Mouse (Mus musculus) heart, adult 18-20 months (tissue): ENCODE results near the gene Acbd5. TPM values are rescaled to one million over a fixed set of nuclear protein-coding genes. Genes with fewer than 3 reads are reported as not detected.
A peak's percentile ranks its signal among the peaks of the same experiment; 100 is the strongest.

ENCODE experiments used
- DNase-seq, 2 experiments: peaks; one replicate each; pipeline ENCODE4 v3.0.0; 2021 to 2022; ENCODE audit warnings: mixed read lengths in 1 of 2
- long read RNA-seq, 2 experiments: library from polyadenylated mRNA; stranded (forward); transcript quantifications; one replicate each; pipeline ENCODE4 v2.0.0; 2021
- total RNA-seq, 2 experiments: library from RNA; stranded (reverse); gene quantifications; 2 replicates each; pipeline ENCODE4 v1.2.3; 2021

The Acbd5 gene
- total RNA-seq: 10 to 100 TPM; 27.9 to 28.0 TPM
- long read RNA-seq, experiment 1, partial matches to known transcripts: 1 of 14 reads
- long read RNA-seq, experiment 1, other reads (novel, unspliced or antisense): 2 of 14 reads
- long read RNA-seq, experiment 2, partial matches to known transcripts: 0 of 4 reads
- long read RNA-seq, experiment 2, other reads (novel, unspliced or antisense): 0 of 4 reads

DNA sequence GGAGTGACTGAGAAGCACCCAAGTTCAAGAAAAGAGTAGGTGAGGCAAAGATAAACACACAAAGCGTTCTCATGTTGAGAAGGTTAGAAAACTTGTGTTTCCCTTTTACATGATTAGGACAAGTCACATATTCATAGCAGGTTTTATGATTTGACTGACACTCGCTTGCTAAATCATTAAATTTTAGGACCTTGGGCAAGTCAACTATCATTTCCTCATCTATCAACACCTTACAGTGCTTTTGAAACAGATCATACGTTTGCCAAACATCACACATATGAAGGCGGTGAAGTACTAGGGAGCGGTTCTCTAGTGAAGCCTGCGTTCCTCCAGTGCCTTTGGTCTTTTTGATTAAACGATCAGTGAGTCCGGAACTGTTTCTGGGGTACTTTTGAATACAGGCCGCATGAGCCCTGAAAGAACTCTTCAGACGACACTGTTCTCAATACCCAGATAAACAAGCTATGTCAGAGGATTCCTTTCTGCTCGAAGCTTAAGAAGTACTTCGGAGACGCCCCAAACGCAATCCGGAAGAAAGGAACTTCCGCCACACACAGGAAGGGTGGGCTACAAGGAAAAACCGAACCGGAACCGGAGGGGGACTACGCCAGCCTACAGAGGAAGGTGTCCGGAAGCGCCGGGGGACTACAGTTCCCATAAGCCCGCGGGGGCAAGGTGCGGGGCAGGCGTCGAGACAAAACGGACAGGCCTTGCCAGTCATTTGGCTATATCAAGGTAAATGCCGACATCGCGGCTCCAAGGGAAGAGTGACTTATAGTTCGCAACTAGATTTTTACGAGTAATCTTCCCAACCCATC is at the start of gene Acbd5:
TSS of gene Acbd5 (plus strand) at position 616 of the 818 bp plus-strand sequence.
- peak; percentile 97 to 99 for DNase-seq

GRCm38 (mm10) chr2:23019170-23019569 is 48.8 kb upstream of the Acbd5 start:
- no peak for DNase-seq

DNA sequence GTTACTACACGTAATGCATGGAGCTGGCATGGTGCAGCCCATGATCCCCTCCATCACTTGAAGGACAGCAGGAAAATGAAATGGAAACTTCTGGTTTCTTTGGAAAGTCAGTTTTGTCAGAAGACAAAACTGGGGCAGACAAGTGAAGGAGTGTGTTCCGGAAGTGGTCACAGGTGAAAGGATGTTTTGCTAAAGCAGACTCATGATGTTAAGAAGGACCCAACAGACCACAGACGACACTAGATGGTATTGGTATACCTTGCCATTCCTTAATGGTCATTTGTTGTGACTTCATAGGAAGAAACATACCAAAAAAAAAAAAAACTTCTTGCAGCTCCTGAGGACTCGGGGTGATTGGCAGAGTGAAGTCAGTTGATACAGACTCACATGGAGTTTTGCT is 46.6 kb upstream of the Acbd5 start:
- DNase-seq: no peak

DNA sequence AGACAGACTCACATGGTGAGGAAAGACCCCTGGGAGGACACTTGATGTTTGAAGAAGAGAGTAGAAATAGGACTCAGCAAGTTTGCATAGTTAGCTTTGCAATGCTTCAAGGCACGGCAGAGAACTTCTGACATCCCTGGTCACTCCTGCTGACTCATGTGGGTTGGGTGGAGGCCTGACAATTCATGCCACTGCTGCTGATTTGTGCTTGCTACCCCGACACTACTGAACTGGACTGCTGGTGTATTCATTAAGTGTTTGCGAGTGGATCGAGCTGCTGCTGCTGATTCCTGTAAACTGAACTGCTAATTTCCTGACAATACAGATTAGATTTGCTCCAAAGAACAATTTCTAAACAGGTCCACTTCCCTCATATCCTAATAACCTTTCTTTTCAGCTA is 46.2 kb upstream of the Acbd5 start:
- peak; percentile 70 to 73 for DNase-seq

- DNase-seq: no peak
These were observed 44.9 kb upstream of the Acbd5 start for GRCm38 (mm10) chr2:23023023-23023422.

GRCm38 (mm10) chr2:23023714-23024282 is 44.2 kb upstream of the Acbd5 start:
- DNase-seq: no peak

GRCm38 (mm10) chr2:23026379-23026778 is 41.6 kb upstream of the Acbd5 start:
- DNase-seq: no peak

- DNase-seq: no peak
These were observed 39.1 kb upstream of the Acbd5 start for GRCm38 (mm10) chr2:23028826-23029225.

DNA sequence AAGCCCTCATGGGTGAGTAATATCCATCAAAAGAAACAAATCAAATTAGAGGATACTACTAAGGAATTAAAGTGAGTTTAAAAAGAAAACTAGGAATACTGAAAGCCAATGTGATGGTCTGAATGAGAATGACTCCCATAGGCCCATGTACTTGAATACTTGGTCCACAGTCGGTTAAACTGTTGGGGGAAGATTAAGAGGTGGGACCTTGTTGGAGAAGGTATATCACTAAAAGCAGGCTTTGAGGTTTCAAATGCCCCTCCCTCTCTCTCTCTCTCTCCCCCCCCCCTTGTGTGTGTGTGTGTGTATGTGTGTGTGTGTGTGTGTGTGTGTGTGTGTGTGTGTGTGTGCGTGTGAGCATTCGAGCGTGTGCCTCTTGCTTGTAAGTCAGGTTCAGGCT is 37.3 kb upstream of the Acbd5 start:
- DNase-seq: no peak

DNA sequence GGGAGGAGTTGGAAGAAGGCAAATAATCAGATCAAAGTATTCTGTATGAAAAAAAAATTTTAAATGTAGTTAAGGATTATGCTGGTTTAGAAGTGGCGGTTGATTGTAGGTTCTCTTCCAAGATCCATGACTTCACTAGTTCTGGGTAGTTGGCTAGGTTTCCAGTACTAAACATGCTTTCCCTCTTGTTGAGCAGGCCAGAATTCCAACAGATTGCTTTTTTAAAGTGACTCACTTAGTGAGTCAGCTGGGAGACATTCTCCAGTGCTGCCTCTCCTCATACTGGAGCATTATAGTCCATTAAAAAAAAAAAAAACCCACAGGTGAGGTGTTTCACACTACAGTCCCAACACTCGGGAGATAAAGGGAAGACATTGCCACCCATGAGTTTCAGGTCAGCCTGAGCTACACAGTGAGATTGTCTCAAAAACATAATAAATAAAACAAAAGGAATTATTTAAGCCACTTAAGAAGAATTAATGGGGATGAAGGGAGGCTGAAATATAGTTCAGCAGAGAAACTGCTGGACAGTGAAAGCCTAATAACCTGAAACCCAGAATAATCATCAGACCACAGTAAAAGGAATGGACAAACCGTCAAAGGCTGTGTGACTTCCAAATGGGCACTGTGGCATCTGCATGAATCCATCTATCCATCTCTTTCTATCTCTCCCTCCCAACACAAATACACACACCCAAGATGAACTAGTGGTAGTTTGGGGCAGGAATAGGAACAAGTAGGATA is 33.1 kb upstream of the Acbd5 start:
- peak; percentile 53 to 63 for DNase-seq

GRCm38 (mm10) chr2:23035467-23035866 is 32.5 kb upstream of the Acbd5 start:
- no peak for DNase-seq

- DNase-seq: peak; percentile 60 to 67
These were observed 28.6 kb upstream of the Acbd5 start for GRCm38 (mm10) chr2:23039082-23040000.

GRCm38 (mm10) chr2:23040001-23040646 is 27.8 kb upstream of the Acbd5 start, which contains the start of gene Abi1:
TSS of gene Abi1 (minus strand) at chr2:23040241.
- peak; percentile 96 to 97 for DNase-seq

DNA sequence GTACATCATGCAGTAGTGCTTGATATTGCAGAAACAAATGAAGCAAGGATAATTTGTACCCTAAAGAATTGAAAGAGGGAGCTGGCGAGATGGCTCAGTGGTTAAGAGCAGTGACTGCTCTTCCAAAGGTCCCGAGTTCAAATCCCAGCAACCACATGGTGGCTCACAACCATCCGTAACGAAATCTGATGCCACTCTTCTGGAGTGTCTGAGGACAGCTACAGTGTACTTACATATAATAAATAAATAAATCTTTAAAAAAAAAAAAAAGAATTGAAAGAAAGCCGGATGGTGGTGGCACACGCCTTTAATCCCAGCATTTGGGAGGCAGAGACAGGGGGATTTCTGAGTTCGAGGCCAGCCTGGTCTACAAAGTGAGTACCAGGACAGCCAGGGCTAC is 27.3 kb upstream of the Acbd5 start:
- peak in 1 of 2 experiments; percentile 11 for DNase-seq

DNA sequence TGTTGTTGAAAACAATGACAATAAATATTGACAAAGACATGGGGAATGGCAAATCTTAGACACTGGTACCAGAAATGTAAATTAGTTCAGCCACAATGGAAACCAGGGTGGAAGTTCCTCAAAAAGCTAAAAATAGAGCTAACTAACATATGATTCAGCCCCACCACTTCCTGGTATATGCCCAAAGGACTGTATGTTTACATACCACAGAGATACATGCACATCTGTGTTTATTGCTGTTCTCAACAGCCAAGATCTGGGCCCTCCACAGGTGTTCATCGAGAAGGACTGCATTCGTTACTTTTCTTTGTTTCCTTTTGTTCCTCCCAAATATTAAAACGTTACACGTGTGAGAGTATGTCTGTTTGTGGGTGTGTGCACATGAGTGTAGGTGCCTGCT is 26.5 kb upstream of the Acbd5 start:
- peak in 1 of 2 experiments; percentile 32 for DNase-seq

- no peak for DNase-seq
These were observed 25.8 kb upstream of the Acbd5 start for GRCm38 (mm10) chr2:23042189-23042588.

- DNase-seq: no peak
These were observed 22.3 kb upstream of the Acbd5 start for GRCm38 (mm10) chr2:23045703-23046102.

- DNase-seq: no peak
These were observed 20.0 kb upstream of the Acbd5 start for GRCm38 (mm10) chr2:23048006-23048405.

DNA sequence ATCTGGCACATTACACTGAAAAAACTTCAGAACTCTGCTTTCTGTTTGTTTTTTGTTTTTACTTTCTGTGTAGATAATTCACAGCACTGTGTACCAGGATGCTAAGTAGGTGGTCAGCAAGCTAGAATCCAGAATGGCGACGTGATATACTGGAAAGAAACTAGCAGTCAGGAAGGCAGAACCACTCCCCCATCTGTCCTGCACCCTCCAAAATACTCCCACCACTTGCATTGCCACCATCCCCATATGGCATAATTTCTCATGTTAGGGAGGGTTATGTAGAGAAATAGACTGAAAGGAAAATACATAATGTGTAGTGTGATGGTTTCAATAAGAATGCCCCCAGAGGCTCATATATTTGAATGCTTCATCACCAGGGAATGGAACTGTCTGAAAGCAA is 16.1 kb upstream of the Acbd5 start:
- DNase-seq: no peak

DNA sequence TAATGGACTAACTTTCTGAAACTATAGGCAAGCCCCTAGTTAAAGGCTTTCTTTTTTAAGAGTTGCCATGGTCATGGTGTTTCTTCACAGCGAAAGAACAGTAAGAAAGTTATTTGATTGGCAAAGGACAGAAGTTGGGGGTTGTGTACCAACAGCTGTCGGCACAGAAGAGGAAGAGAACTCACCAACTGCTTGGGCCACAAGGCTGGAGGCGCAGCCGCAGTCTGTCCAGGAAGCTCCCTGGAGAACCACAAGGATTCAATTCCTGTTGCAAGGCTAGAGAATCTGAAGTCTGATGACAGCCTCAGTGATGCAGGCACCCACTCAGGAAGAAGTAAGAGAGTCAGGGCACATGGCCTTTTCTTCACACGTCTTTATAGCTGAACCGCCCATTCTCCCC is 15.4 kb upstream of the Acbd5 start:
- peak in 1 of 2 experiments; percentile 71 for DNase-seq

DNA sequence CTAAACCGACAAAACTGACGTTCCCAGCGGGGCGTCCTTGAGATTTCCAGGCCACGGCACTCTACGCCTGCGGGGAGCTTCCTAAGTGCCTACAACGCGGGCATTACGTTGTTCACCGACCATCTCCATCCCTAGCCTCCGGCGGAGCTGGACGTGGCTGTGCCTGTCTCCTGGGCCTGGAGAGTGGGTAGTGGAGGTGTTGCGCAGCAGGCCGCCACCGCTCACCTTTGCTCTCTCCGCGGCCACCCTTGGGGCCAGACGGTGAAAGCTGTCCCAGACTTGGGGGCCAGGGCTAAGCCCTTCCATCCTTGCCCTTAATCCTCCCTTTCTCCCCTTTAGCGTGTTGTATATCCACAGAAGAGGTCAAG is 387 bp downstream of the Acbd5 start:
- DNase-seq: no peak
